Mouse (Mus musculus) hindbrain, embryonic 15.5 days (tissue): ENCODE data around the gene Meis2. TPM values are rescaled to one million over a fixed set of nuclear protein-coding genes. Genes with fewer than 3 reads are reported as not detected.
A peak's percentile ranks its signal among the peaks of the same experiment; 100 is the strongest.

Source experiments
- ATAC-seq: fragments of 200-750 bp; cut with Nextera tagmentation; 2 replicates; pipeline ENCODE4 v1.8.0; 2017; ENCODE audit warnings: low read depth, moderate number of reproducible peaks, moderate TSS enrichment; ENCODE audit not compliant: low FRiP score
- H3K27ac ChIP-seq: fragments of 300-500 bp; sonication (generic); replicated peaks from 2 replicates; pipeline ENCODE4 v1.5.1; 2015; ENCODE audit warnings: mild to moderate bottlenecking, inconsistent platforms
- H3K27me3 ChIP-seq: fragments of 300-500 bp; sonication (generic); 2 replicates; pipeline ENCODE4 v1.6.1; 2015; ENCODE audit warnings: control low read depth, inconsistent platforms
- H3K36me3 ChIP-seq: fragments of 300-500 bp; sonication (generic); 2 replicates; pipeline ENCODE4 v1.6.1; 2015; ENCODE audit warnings: control low read depth, inconsistent platforms
- H3K4me1 ChIP-seq: fragments of 300-500 bp; sonication (generic); replicated peaks from 2 replicates; pipeline ENCODE4 v1.6.1; 2015; ENCODE audit warnings: control low read depth, inconsistent platforms
- H3K4me2 ChIP-seq: fragments of 300-500 bp; sonication (generic); 2 replicates; pipeline ENCODE4 v1.6.1; 2015; ENCODE audit warnings: moderate library complexity, mild to moderate bottlenecking, inconsistent platforms
- H3K4me3 ChIP-seq: fragments of 300-500 bp; sonication (generic); 2 replicates; pipeline ENCODE4 v1.5.1; 2015; ENCODE audit warnings: mild to moderate bottlenecking, inconsistent platforms
- H3K9ac ChIP-seq: fragments of 300-500 bp; sonication (generic); 2 replicates; pipeline ENCODE4 v1.6.1; 2015; ENCODE audit warnings: inconsistent platforms
- H3K9me3 ChIP-seq: fragments of 300-500 bp; sonication (generic); 2 replicates; pipeline ENCODE4 v1.6.1; 2016; ENCODE audit warnings: control low read depth, inconsistent platforms
- WGBS: fragments of 180-500 bp; shearing (Covaris S2); methylation state at CpG from one replicate; pipeline ENCODE4 v1.1.7; 2015; 5-methylcytosine and 5-hydroxymethylcytosine counted together
- polyA plus RNA-seq: library from polyadenylated mRNA; unstranded; fragments of >200 nt; fragmentation: Nextera tagmentation; extraction: Ambion mirVana; gene quantifications from 2 replicates; pipeline ENCODE4 v1.2.1, GENCODE M21; 2015

Meis2 gene
- polyA plus RNA-seq, 1 experiment from 2014 or later, result 139 TPM

- Histone ChIP-seq H3K4me3 (peak overlapping the region; percentile 68), H3K9me3 (no peaks in the 10 kb centered on the region), H3K4me1 (peaks cover 30% of the 10 kb centered on the region), H3K27ac (peak overlapping the region; percentile 80), H3K27me3 (0 out of 2 replicates have a peak, but pooled peaks cover 6% of the 10 kb centered on the region), H3K4me2 (peak overlapping the region; percentile 73), H3K9ac (peak overlapping the region; percentile 34), H3K36me3 (no peaks in the 10 kb centered on the region)
- WGBS, result 8% methylated on average over 17 of the region's 17 CpGs
- ATAC-seq, result no peak
Observed at GRCm38 (mm10) chr2:116074726-116075440, 9.2 kb upstream of the Meis2 start.

GRCm38 (mm10) chr2:116074061-116074460 lies 8.4 kb upstream of the Meis2 start:
- ATAC-seq, result no peak
- WGBS, result 25% methylated on average over 3 of the region's 3 CpGs
- Histone ChIP-seq H3K4me3 (peak overlapping the region; percentile 68), H3K4me1 (peaks cover 30% of the 10 kb centered on the region), H3K9ac (peak overlapping the region; percentile 46; the same call in 1 of the 2 replicates), H3K27ac (peak overlapping the region; percentile 80), H3K36me3 (no peaks in the 10 kb centered on the region), H3K27me3 (0 out of 2 replicates have a peak, but pooled peaks cover 6% of the 10 kb centered on the region), H3K9me3 (no peaks in the 10 kb centered on the region), H3K4me2 (peak overlapping the region; percentile 73)

GRCm38 (mm10) chr2:116073311-116073904 lies 7.8 kb upstream of the Meis2 start:
- Histone ChIP-seq H3K4me3 (peak overlapping the region; percentile 68), H3K27me3 (0 out of 2 replicates have a peak, but pooled peaks cover 6% of the 10 kb centered on the region), H3K9ac (peak overlapping the region; percentile 46), H3K36me3 (no peaks in the 10 kb centered on the region), H3K27ac (peak overlapping the region; percentile 80), H3K4me1 (peaks cover 30% of the 10 kb centered on the region), H3K4me2 (peak overlapping the region; percentile 73), H3K9me3 (no peaks in the 10 kb centered on the region)
- no peak for ATAC-seq
- 33% methylated on average over 9 of the region's 9 CpGs for WGBS

- Histone ChIP-seq H3K9ac (peak overlapping the region; percentile 46), H3K4me3 (peak overlapping the region; percentile 68), H3K4me2 (peak overlapping the region; percentile 73), H3K27me3 (0 out of 2 replicates have a peak, but pooled peaks cover 4% of the 10 kb centered on the region), H3K9me3 (no peaks in the 10 kb centered on the region), H3K27ac (peak overlapping the region; percentile 97), H3K4me1 (peaks cover 30% of the 10 kb centered on the region), H3K36me3 (no peaks in the 10 kb centered on the region)
- no peak for ATAC-seq
- WGBS, result 20% methylated on average over 5 of the region's 5 CpGs
Observed at GRCm38 (mm10) chr2:116072706-116073105, 7.1 kb upstream of the Meis2 start.

GRCm38 (mm10) chr2:116072321-116072640 lies 6.6 kb upstream of the Meis2 start:
- no peaks in the 10 kb centered on the region for H3K9me3 ChIP-seq
- H3K4me1 ChIP-seq, result peaks cover 30% of the 10 kb centered on the region
- H3K4me3 ChIP-seq, result peak overlapping the region; percentile 68
- H3K36me3 ChIP-seq, result no peaks in the 10 kb centered on the region
- H3K9ac ChIP-seq, result peak overlapping the region; percentile 46
- 0 out of 2 replicates have a peak, but pooled peaks have one; percentile 19 for ATAC-seq
- peak overlapping the region; percentile 73 for H3K4me2 ChIP-seq
- H3K27me3 ChIP-seq, result 0 out of 2 replicates have a peak, but pooled peaks cover 3% of the 10 kb centered on the region
- H3K27ac ChIP-seq, result peak overlapping the region; percentile 97
- 5% methylated on average over 13 of the region's 13 CpGs for WGBS

GRCm38 (mm10) chr2:116071571-116072320 lies 6.1 kb upstream of the Meis2 start:
- H3K36me3 ChIP-seq, result no peaks in the 10 kb centered on the region
- no peaks in the 10 kb centered on the region for H3K27me3 ChIP-seq
- H3K4me3 ChIP-seq, result peak overlapping the region; percentile 68
- ATAC-seq, result no peak
- WGBS, result 1% methylated on average over 25 of the region's 25 CpGs
- H3K9me3 ChIP-seq, result no peaks in the 10 kb centered on the region
- peak overlapping the region; percentile 97 for H3K27ac ChIP-seq
- peak overlapping the region; percentile 73 for H3K4me2 ChIP-seq
- H3K4me1 ChIP-seq, result peaks cover 34% of the 10 kb centered on the region
- H3K9ac ChIP-seq, result peak overlapping the region; percentile 46

- Histone ChIP-seq H3K9me3 (no peaks in the 10 kb centered on the region), H3K9ac (peak overlapping the region; percentile 46), H3K27ac (peak overlapping the region; percentile 97), H3K4me2 (peak overlapping the region; percentile 73), H3K27me3 (no peaks in the 10 kb centered on the region), H3K4me1 (peaks cover 30% of the 10 kb centered on the region), H3K4me3 (peak overlapping the region; percentile 68), H3K36me3 (no peaks in the 10 kb centered on the region)
- ATAC-seq, result no peak
- WGBS, result 10% methylated on average over 10 of the region's 10 CpGs
Observed at GRCm38 (mm10) chr2:116070614-116071425, 5.2 kb upstream of the Meis2 start.

GRCm38 (mm10) chr2:116069451-116070225 lies 4.0 kb upstream of the Meis2 start:
- Histone ChIP-seq H3K27ac (peak overlapping the region; percentile 97), H3K27me3 (no peaks in the 10 kb centered on the region), H3K4me3 (peak overlapping the region; percentile 68), H3K4me1 (peaks cover 18% of the 10 kb centered on the region), H3K36me3 (no peaks in the 10 kb centered on the region), H3K9ac (peak overlapping the region; percentile 46), H3K9me3 (no peaks in the 10 kb centered on the region), H3K4me2 (peak overlapping the region; percentile 73)
- WGBS, result 9% methylated on average over 8 of the region's 8 CpGs
- no peak for ATAC-seq

- Histone ChIP-seq H3K4me1 (peaks cover 17% of the 10 kb centered on the region), H3K9ac (peak overlapping the region; percentile 46), H3K9me3 (no peaks in the 10 kb centered on the region), H3K27me3 (no peaks in the 10 kb centered on the region), H3K36me3 (no peaks in the 10 kb centered on the region), H3K27ac (peak overlapping the region; percentile 97), H3K4me2 (peak overlapping the region; percentile 73), H3K4me3 (peak overlapping the region; percentile 68)
- WGBS, result 14% methylated on average over 7 of the region's 7 CpGs
- no peak for ATAC-seq
Observed at GRCm38 (mm10) chr2:116068901-116069300, 3.3 kb upstream of the Meis2 start.

- peak overlapping the region; percentile 97 for H3K27ac ChIP-seq
- H3K4me3 ChIP-seq, result peak overlapping the region; percentile 68
- 5% methylated on average over 11 of the region's 11 CpGs for WGBS
- ATAC-seq, result no peak
- H3K4me1 ChIP-seq, result peaks cover 21% of the 10 kb centered on the region
- peak overlapping the region; percentile 46 for H3K9ac ChIP-seq
- H3K4me2 ChIP-seq, result peak overlapping the region; percentile 73
- no peaks in the 10 kb centered on the region for H3K36me3 ChIP-seq
- H3K27me3 ChIP-seq, result no peaks in the 10 kb centered on the region
- no peaks in the 10 kb centered on the region for H3K9me3 ChIP-seq
Observed at GRCm38 (mm10) chr2:116068461-116068860, 2.8 kb upstream of the Meis2 start.

GRCm38 (mm10) chr2:116067711-116068110 lies 2.1 kb upstream of the Meis2 start:
- no peak for ATAC-seq
- H3K27ac ChIP-seq, result peak overlapping the region; percentile 97
- H3K36me3 ChIP-seq, result no peaks in the 10 kb centered on the region
- peak overlapping the region; percentile 46 for H3K9ac ChIP-seq
- no peaks in the 10 kb centered on the region for H3K27me3 ChIP-seq
- peak overlapping the region; percentile 68 for H3K4me3 ChIP-seq
- H3K9me3 ChIP-seq, result no peaks in the 10 kb centered on the region
- peak overlapping the region; percentile 73 for H3K4me2 ChIP-seq
- peaks cover 21% of the 10 kb centered on the region for H3K4me1 ChIP-seq
- 1% methylated on average over 15 of the region's 15 CpGs for WGBS
